Mouse (Mus musculus): Measurements from ENCODE around the gene Gmeb1. TPM values are rescaled to one million over a fixed set of nuclear protein-coding genes. Genes with fewer than 3 reads are reported as not detected.
A peak's percentile ranks its signal among the peaks of the same experiment; 100 is the strongest.
"Not testable (repeated sequence)": the region's sequence is repeated elsewhere in the genome, so short reads cannot be mapped to it uniquely, and the experiment has no call there.

Gene Gmeb1
- total RNA-seq, 2 experiments from 2014 or later, result 8.7 to 10.6 TPM

- Histone ChIP-seq H3K4me3 (no peak overlapping the region), H3K27ac (no peak overlapping the region)
- intact Hi-C loops (cut with DNase I), result no loop called here
- TF ChIP-seq CTCF (IDR thresholded peaks at IDR 0.05), result no peak
- DNase-seq, result no peak
Observed at GRCm38 (mm10) chr4:132245643-132246042, 15.8 kb downstream of the Gmeb1 start.

GRCm38 (mm10) chr4:132241208-132241607 is 20.2 kb downstream of the Gmeb1 start:
- TF ChIP-seq CTCF (IDR thresholded peaks at IDR 0.05), result no peak
- no peak overlapping the region for H3K27ac ChIP-seq
- intact Hi-C loops (cut with DNase I), result no loop called here

GRCm38 (mm10) chr4:132240367-132240766 is 21.0 kb downstream of the Gmeb1 start:
- intact Hi-C loops (cut with DNase I), result no loop called here
- no peak for TF ChIP-seq CTCF (IDR thresholded peaks at IDR 0.05)
- no peak for DNase-seq
- Histone ChIP-seq H3K27ac (no peak overlapping the region), H3K4me3 (no peak overlapping the region)

More at GRCm38 (mm10) chr4:132241208-132241607, 20.2 kb downstream of the Gmeb1 start:
- no peak overlapping the region for H3K4me3 ChIP-seq
- DNase-seq, result no peak

- DNase-seq, result no peak
- intact Hi-C loops (cut with DNase I), result no loop called here
- Histone ChIP-seq H3K27ac (no peak overlapping the region), H3K4me3 (no peak overlapping the region)
- TF ChIP-seq CTCF (IDR thresholded peaks at IDR 0.05), result no peak
Observed at GRCm38 (mm10) chr4:132238356-132238755, 23.0 kb downstream of the Gmeb1 start.

- no peak for DNase-seq
- no peak for TF ChIP-seq CTCF (IDR thresholded peaks at IDR 0.05)
- intact Hi-C loops (cut with DNase I), result no loop called here
- no peak overlapping the region for H3K4me3 ChIP-seq
- no peak overlapping the region for H3K27ac ChIP-seq
Observed at GRCm38 (mm10) chr4:132234710-132235109, 26.7 kb downstream of the Gmeb1 start.

GRCm38 (mm10) chr4:132230422-132230821 is 31.0 kb downstream of the Gmeb1 start:
- no peak for TF ChIP-seq CTCF (IDR thresholded peaks at IDR 0.05)
- Histone ChIP-seq H3K27ac (no peak overlapping the region), H3K4me3 (no peak overlapping the region)
- no peak for DNase-seq
- intact Hi-C loops (cut with DNase I), result no loop called here

GRCm38 (mm10) chr4:132222001-132222400 is 39.4 kb downstream of the Gmeb1 start:
- H3K27ac ChIP-seq; DNase-seq; intact Hi-C loops (cut with DNase I); H3K4me3 ChIP-seq: not testable (repeated sequence)

GRCm38 (mm10) chr4:132218439-132218838 is 43.0 kb downstream of the Gmeb1 start:
- intact Hi-C loops (cut with DNase I); H3K27ac ChIP-seq; DNase-seq; H3K4me3 ChIP-seq: not testable (repeated sequence)

GRCm38 (mm10) chr4:132217781-132218180 is 43.6 kb downstream of the Gmeb1 start:
- no peak for DNase-seq
- Histone ChIP-seq H3K27ac (no peak overlapping the region), H3K4me3 (no peak overlapping the region)
- intact Hi-C loops (cut with DNase I), result no loop called here
- TF ChIP-seq CTCF (IDR thresholded peaks at IDR 0.05), result no peak

GRCm38 (mm10) chr4:132216602-132217001 is 44.8 kb downstream of the Gmeb1 start:
- Histone ChIP-seq H3K4me3 (no peak overlapping the region), H3K27ac (no peak overlapping the region)
- TF ChIP-seq CTCF (IDR thresholded peaks at IDR 0.05), result no peak
- no peak for DNase-seq
- intact Hi-C loops (cut with DNase I), result no loop called here

- no peak overlapping the region for H3K27ac ChIP-seq
- TF ChIP-seq CTCF (IDR thresholded peaks at IDR 0.05), result no peak
- intact Hi-C loops (cut with DNase I), result no loop called here
- no peak overlapping the region for H3K4me3 ChIP-seq
- DNase-seq, result no peak
Observed at GRCm38 (mm10) chr4:132214847-132215246, 46.6 kb downstream of the Gmeb1 start.

- Histone ChIP-seq H3K27ac (peak within 1 kb of the TSS; percentile 99), H3K4me3 (peak within 1 kb of the TSS; percentile 93)
- peak; percentile 99 for DNase-seq
- peak; percentile 99 for TF ChIP-seq CTCF (IDR thresholded peaks at IDR 0.05)
- intact Hi-C loops (cut with DNase I), result loop anchor here (1.0 to 2.0 kb wide), 2 partner anchors 49 to 141 kb away; partner anchors contain the start of genes Gmeb1 and Rcc1
Observed at GRCm38 (mm10) chr4:132211953-132212734, 49.3 kb downstream of the Gmeb1 start, which contains the start of gene Ythdf2. Gene Ythdf2, minus strand, starts transcription at chr4:132212303.

GRCm38 (mm10) chr4:132211091-132211942 is 50.1 kb downstream of the Gmeb1 start:
- TF ChIP-seq CTCF (IDR thresholded peaks at IDR 0.05), result no peak
- peak overlapping the region; percentile 93 for H3K4me3 ChIP-seq
- H3K27ac ChIP-seq, result peak overlapping the region; percentile 99
- intact Hi-C loops (cut with DNase I), result no loop called here
- peak; percentile 45 for DNase-seq

Data from gastrocnemius, adult 2 months (tissue).